Mouse (Mus musculus): ENCODE measurements around the gene Msmp. TPM values are rescaled to one million over a fixed set of nuclear protein-coding genes. Genes with fewer than 3 reads are reported as not detected.

Gene Msmp
- total and polyA plus RNA-seq, 3 experiments = not detected

- no peak for DNase-seq (ENCODE audit: low spot score)
- Histone ChIP-seq H3K4me1 (ENCODE audit: insufficient read depth, low read depth, low read length) (peaks cover 4% of the 10 kb centered on the region; the same call in 1 of the 2 replicates), H3K36me3 (replicated peaks) (peaks cover 99% of the 10 kb centered on the region), H3K9me3 (replicated peaks) (peaks cover 8% of the 10 kb centered on the region), H3K4me3 (ENCODE audit: low read depth, low read length) (no peak overlapping the region), H3K27me3 (ENCODE audit: insufficient read depth, low read length) (peaks cover 2% of the 10 kb centered on the region; the same call in 1 of the 2 replicates)
- no peak for ATAC-seq (ENCODE audit: extremely low read depth, insufficient number of reproducible peaks, low FRiP score, poor library complexity, severe bottlenecking)
- TF ChIP-seq TAL1 (conservative IDR thresholded peaks at IDR 0.05; ENCODE audit: low read depth, low read length) (no peak), CTCF (IDR thresholded peaks at IDR 0.05; ENCODE audit: low read depth, low read length) (no peak), GATA2 (IDR thresholded peaks at IDR 0.05; ENCODE audit: borderline replicate concordance, low read depth, low read length) (no peak), GATA1 (IDR thresholded peaks at IDR 0.05; ENCODE audit: borderline replicate concordance, low read length) (no peak), POLR2AphosphoS5 (IDR thresholded peaks at IDR 0.05; ENCODE audit: insufficient replicate concordance, low read depth, low read length) (no peak)
Measured at GRCm38 (mm10) chr4:43549055-43549454, 35.2 kb downstream of the Msmp start.

DNA sequence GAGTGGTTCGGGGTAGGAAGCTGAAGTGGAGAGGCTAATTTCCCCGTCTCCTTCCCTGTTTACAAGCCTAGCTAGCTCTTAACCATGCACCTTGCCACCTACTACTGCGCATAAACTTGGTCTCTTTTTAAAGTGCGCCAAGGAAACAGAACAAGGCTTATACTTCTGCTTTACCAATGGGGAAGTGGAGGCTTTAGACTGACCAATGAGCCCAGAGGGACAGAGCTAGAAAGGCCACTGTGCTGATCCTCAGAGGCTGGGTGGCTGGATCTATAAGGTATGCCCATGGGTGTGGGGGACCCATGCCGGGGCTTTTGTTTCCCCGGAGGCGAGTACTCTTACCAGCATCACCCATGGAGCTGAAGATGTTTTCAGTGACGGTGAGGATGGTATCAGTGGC, 37.1 kb downstream of the Msmp start:
- no peak for DNase-seq (ENCODE audit: low spot score)
- Histone ChIP-seq H3K4me3 (ENCODE audit: low read depth, low read length) (no peak overlapping the region), H3K9me3 (replicated peaks) (peaks cover 10% of the 10 kb centered on the region), H3K36me3 (replicated peaks) (peaks cover 99% of the 10 kb centered on the region), H3K4me1 (ENCODE audit: insufficient read depth, low read depth, low read length) (0 out of 2 replicates have a peak, but pooled peaks cover 3% of the 10 kb centered on the region), H3K27me3 (ENCODE audit: insufficient read depth, low read length) (peaks cover 2% of the 10 kb centered on the region; the same call in 1 of the 2 replicates)
- no peak for TF ChIP-seq GATA1 (IDR thresholded peaks at IDR 0.05; ENCODE audit: borderline replicate concordance, low read length)
- TF ChIP-seq TAL1 (conservative IDR thresholded peaks at IDR 0.05; ENCODE audit: low read depth, low read length) = no peak
- TF ChIP-seq POLR2AphosphoS5 (IDR thresholded peaks at IDR 0.05; ENCODE audit: insufficient replicate concordance, low read depth, low read length) = no peak
- TF ChIP-seq CTCF (IDR thresholded peaks at IDR 0.05; ENCODE audit: low read depth, low read length) = no peak
- no peak for TF ChIP-seq GATA2 (IDR thresholded peaks at IDR 0.05; ENCODE audit: borderline replicate concordance, low read depth, low read length)
- ATAC-seq (ENCODE audit: extremely low read depth, insufficient number of reproducible peaks, low FRiP score, poor library complexity, severe bottlenecking) = no peak

GRCm38 (mm10) chr4:43546375-43547047, 37.8 kb downstream of the Msmp start:
- H3K4me1 ChIP-seq (ENCODE audit: insufficient read depth, low read depth, low read length) = 0 out of 2 replicates have a peak, but pooled peaks cover 3% of the 10 kb centered on the region
- peaks cover 100% of the 10 kb centered on the region for H3K36me3 ChIP-seq (replicated peaks)
- no peak for DNase-seq (ENCODE audit: low spot score)
- H3K27me3 ChIP-seq (ENCODE audit: insufficient read depth, low read length) = peaks cover 2% of the 10 kb centered on the region; the same call in 1 of the 2 replicates
- no peak overlapping the region for H3K4me3 ChIP-seq (ENCODE audit: low read depth, low read length)
- TF ChIP-seq POLR2AphosphoS5 (IDR thresholded peaks at IDR 0.05; ENCODE audit: insufficient replicate concordance, low read depth, low read length) = no peak
- TF ChIP-seq GATA1 (IDR thresholded peaks at IDR 0.05; ENCODE audit: borderline replicate concordance, low read length) = no peak
- no peak for TF ChIP-seq CTCF (IDR thresholded peaks at IDR 0.05; ENCODE audit: low read depth, low read length)
- TF ChIP-seq TAL1 (conservative IDR thresholded peaks at IDR 0.05; ENCODE audit: low read depth, low read length) = no peak
- TF ChIP-seq GATA2 (IDR thresholded peaks at IDR 0.05; ENCODE audit: borderline replicate concordance, low read depth, low read length) = no peak
- peaks cover 11% of the 10 kb centered on the region for H3K9me3 ChIP-seq (replicated peaks)
- no peak for ATAC-seq (ENCODE audit: extremely low read depth, insufficient number of reproducible peaks, low FRiP score, poor library complexity, severe bottlenecking)

GRCm38 (mm10) chr4:43542044-43542443, 42.2 kb downstream of the Msmp start:
- DNase-seq (ENCODE audit: low spot score) = no peak
- Histone ChIP-seq H3K9me3 (replicated peaks) (peaks cover 16% of the 10 kb centered on the region), H3K4me1 (ENCODE audit: insufficient read depth, low read depth, low read length) (0 out of 2 replicates have a peak, but pooled peaks cover 3% of the 10 kb centered on the region), H3K4me3 (ENCODE audit: low read depth, low read length) (no peak overlapping the region), H3K36me3 (replicated peaks) (peaks cover 99% of the 10 kb centered on the region), H3K27me3 (ENCODE audit: insufficient read depth, low read length) (no peaks in the 10 kb centered on the region)
- no peak for TF ChIP-seq CTCF (IDR thresholded peaks at IDR 0.05; ENCODE audit: low read depth, low read length)
- no peak for TF ChIP-seq TAL1 (conservative IDR thresholded peaks at IDR 0.05; ENCODE audit: low read depth, low read length)
- no peak for TF ChIP-seq GATA1 (IDR thresholded peaks at IDR 0.05; ENCODE audit: borderline replicate concordance, low read length)
- no peak for TF ChIP-seq POLR2AphosphoS5 (IDR thresholded peaks at IDR 0.05; ENCODE audit: insufficient replicate concordance, low read depth, low read length)
- no peak for TF ChIP-seq GATA2 (IDR thresholded peaks at IDR 0.05; ENCODE audit: borderline replicate concordance, low read depth, low read length)
- ATAC-seq (ENCODE audit: extremely low read depth, insufficient number of reproducible peaks, low FRiP score, poor library complexity, severe bottlenecking) = no peak

GRCm38 (mm10) chr4:43536031-43536430, 48.3 kb downstream of the Msmp start:
- no peak overlapping the region for H3K4me3 ChIP-seq (ENCODE audit: low read depth, low read length)
- H3K36me3 ChIP-seq (replicated peaks) = peaks cover 99% of the 10 kb centered on the region
- TF ChIP-seq TAL1 (conservative IDR thresholded peaks at IDR 0.05; ENCODE audit: low read depth, low read length) = no peak
- TF ChIP-seq GATA2 (IDR thresholded peaks at IDR 0.05; ENCODE audit: borderline replicate concordance, low read depth, low read length) = no peak
- no peak for TF ChIP-seq POLR2AphosphoS5 (IDR thresholded peaks at IDR 0.05; ENCODE audit: insufficient replicate concordance, low read depth, low read length)
- TF ChIP-seq CTCF (IDR thresholded peaks at IDR 0.05; ENCODE audit: low read depth, low read length) = no peak
- TF ChIP-seq GATA1 (IDR thresholded peaks at IDR 0.05; ENCODE audit: borderline replicate concordance, low read length) = no peak
- ATAC-seq (ENCODE audit: extremely low read depth, insufficient number of reproducible peaks, low FRiP score, poor library complexity, severe bottlenecking) (no peak), DNase-seq (ENCODE audit: low spot score) (no peak)
- H3K4me1 ChIP-seq (ENCODE audit: insufficient read depth, low read depth, low read length) = peaks cover 14% of the 10 kb centered on the region
- H3K27me3 ChIP-seq (ENCODE audit: insufficient read depth, low read length) = no peaks in the 10 kb centered on the region
- H3K9me3 ChIP-seq (replicated peaks) = peaks cover 2% of the 10 kb centered on the region; the same call in 1 of the 2 replicates

DNA sequence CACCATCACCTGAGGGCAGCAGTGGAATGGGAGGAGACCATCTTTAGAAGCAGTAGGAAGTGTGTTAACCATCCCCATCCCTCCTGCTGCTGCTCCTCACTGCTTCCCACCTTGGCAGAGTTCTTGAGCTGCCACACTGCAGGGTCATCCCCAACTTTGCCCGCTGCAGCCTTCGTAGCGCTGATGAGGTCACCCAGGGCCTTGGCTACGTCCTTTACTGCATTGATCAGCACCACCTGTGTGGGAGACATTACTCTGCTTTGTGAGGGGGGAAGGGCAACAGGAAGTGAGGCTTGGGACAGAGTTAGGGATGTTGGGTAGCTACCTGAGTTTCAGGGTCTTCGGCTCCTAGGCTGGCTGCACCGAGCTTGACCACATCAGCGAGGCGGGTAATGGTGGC, 48.7 kb downstream of the Msmp start:
- Histone ChIP-seq H3K36me3 (replicated peaks) (peaks cover 99% of the 10 kb centered on the region), H3K27me3 (ENCODE audit: insufficient read depth, low read length) (no peaks in the 10 kb centered on the region), H3K9me3 (replicated peaks) (no peaks in the 10 kb centered on the region), H3K4me1 (ENCODE audit: insufficient read depth, low read depth, low read length) (peaks cover 16% of the 10 kb centered on the region), H3K4me3 (ENCODE audit: low read depth, low read length) (no peak overlapping the region)
- DNase-seq (ENCODE audit: low spot score) = no peak
- TF ChIP-seq TAL1 (conservative IDR thresholded peaks at IDR 0.05; ENCODE audit: low read depth, low read length) (no peak), GATA2 (IDR thresholded peaks at IDR 0.05; ENCODE audit: borderline replicate concordance, low read depth, low read length) (no peak), CTCF (IDR thresholded peaks at IDR 0.05; ENCODE audit: low read depth, low read length) (no peak), POLR2AphosphoS5 (IDR thresholded peaks at IDR 0.05; ENCODE audit: insufficient replicate concordance, low read depth, low read length) (no peak)
- no peak for ATAC-seq (ENCODE audit: extremely low read depth, insufficient number of reproducible peaks, low FRiP score, poor library complexity, severe bottlenecking)

All from G1E (cell line).